Mouse (Mus musculus): ENCODE data around the gene Igf2r. TPM values are rescaled to one million over a fixed set of nuclear protein-coding genes. Genes with fewer than 3 reads are reported as not detected.
A peak's percentile ranks its signal among the peaks of the same experiment; 100 is the strongest.

Igf2r gene
- total RNA-seq, 2 experiments from 2014 or later, result 55.8 to 67.8 TPM

DNA sequence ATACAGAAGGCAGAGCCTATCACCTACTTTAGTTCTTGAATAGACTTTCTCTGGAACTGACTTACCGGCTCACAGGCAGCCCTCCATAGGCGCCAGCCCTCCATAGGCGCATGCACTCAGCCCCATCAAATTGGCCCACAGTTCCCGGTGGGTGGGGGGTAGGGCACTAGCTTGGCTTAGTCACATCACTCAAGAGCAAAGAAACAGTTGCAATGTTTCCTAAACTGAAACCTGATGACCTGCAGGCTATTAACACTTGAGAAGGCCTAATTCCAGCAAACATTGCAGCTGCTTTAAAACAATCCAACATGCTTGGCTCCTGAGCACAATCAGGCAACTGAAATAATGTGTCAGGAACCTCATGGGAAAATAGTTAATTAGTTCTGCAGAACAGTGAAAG lies 18.2 kb downstream of the Igf2r start:
- DNase-seq (ENCODE audit: low spot score in 2 of 2), result no peak

DNA sequence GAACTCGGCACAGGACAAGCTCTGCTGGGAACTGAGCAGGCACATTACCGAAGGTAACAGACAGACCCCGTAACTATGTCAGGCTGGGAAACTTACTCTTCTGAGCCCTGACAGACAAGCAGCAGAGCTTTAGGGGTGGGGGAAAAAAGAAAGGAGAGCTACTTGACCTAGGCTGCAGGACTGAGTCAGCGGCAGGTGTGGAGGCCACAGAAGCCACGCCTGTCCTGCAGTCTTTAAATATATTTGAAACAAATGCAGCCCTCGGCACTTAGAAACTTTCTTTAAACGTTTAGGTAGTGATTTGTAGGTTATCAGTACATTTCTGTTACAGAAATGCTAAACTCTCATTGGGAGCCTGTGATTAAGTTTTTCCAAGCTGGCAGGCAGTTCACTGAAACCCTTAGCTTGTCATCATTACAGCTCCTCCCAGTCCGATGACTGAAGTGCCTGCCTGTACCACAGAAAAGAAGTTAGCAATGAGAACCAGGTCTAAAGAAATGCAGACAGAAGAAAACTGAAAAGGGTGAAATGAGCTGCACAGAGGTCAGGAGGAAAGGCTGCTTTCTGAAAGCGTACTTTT lies 18.8 kb downstream of the Igf2r start:
- DNase-seq (ENCODE audit: low spot score in 2 of 2), result no peak

DNA sequence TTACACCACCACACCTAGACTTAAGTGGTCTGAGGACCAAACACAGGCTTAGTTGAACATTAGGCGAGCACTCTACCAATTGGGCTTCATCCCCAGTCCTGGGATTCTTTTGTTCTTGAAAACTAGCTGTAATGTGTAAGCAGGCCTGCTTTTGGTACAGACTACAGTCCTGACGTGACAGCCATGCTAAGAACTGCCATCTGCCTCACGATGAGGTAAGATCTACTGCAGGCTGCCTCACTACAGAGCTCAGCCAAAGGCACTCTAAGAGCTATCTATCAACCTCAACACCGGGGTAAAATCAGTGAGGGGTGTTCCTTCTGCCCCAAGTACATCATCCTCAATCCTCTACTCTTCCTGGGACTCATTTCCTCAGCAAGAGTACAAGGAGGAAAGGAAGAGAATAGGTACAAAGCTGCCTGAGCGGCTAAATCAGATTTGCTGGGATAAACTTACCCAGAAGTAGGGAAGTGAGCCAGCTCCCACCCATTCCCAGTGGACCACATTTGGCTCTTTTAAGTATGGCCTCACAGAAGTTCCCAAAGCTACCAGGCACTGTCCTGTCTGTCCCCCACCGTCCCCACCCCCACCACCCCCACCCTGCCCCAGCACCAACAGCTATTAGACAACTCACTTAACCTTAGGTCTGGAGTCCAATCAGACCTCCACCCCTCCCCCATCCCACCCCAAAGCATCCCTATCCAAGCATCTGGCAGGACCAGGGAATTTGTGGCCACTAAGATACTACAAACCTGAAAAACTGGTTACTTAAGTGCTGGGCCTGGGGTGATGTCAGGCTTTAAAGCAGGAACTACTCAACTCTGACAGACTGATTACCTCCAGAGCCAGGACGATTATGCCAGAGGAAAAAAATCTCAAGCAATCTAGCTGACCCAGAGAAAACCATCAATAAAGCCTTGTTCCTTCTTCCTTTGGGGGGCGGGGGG lies 19.8 kb downstream of the Igf2r start:
- no peak for DNase-seq (ENCODE audit: low spot score in 2 of 2)

DNA sequence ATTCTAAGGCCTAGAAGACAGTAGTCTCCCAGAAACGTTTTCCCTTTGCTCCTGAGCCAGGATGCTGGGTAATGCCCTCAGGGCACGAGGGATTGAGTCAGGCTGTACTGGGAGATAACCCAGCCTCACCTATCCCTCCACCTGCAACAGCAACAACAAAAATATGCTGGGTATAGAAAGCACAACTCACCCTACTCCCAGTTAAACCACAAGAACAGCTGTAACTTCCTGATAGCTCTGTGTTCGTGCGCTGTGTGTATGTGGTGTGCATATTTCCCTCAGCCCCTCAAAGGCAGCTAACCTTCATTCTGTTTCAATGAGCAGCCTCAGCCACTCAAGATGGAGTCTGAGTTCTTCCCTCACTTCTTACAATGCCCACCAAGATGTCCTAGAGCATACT lies 23.7 kb downstream of the Igf2r start:
- no peak for DNase-seq (ENCODE audit: low spot score in 2 of 2)

DNA sequence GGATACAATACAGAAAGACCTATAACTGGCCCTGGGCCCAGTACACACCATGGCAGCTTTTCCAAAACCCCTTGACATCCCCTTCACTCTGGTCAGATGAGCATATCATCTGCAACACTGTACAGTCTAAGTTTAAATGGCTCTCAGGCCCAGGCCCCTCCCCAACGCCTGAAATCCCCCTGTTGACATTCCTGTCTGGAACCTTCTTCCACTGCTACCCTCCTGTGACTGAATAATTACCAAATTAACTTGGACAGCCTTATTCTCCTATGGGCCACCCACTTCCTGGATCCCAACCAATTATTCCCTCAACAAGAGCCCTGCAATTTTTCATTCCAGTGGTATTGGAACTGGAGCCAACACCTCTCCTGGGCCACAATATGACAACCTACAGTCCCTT lies 25.4 kb downstream of the Igf2r start:
- DNase-seq (ENCODE audit: low spot score in 2 of 2), result no peak

DNA sequence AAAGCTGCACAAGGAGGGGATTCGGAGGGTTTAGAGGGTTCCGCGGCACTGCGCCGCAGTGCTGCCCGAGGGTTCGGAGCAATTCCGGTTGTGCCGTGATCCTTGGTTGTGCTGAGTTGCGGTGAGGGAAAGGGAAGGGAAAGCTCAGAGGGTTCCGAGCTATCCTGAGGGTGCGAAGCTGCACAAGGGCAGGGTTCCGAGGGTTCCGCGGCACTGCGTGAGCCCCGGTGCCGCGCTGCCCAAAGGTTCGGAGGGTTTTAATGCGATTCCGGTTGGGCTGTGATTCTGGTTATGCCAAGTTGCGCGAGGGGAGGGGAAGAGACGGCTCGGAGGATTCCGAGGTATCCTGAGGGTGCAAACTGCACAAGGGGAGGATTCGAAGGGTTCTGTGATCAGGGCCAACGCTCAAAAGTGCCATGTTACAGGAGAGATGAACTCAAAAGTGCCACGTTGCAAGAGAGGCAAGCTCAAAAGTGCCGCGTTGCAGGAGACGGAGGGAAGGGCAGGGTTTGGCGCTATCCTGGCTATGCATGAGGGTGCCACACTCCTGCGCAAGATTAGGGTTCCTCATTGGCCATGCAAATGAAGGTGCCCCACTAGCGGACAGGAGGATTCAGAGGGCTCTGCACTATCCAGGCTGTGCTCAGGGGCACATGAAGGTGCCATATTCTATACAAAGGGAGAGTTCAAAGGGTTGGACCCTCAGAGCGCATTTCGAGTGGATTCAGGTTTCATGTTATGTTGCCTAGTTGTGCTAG lies 27.1 kb downstream of the Igf2r start:
- no peak for DNase-seq (ENCODE audit: low spot score in 2 of 2)

DNA sequence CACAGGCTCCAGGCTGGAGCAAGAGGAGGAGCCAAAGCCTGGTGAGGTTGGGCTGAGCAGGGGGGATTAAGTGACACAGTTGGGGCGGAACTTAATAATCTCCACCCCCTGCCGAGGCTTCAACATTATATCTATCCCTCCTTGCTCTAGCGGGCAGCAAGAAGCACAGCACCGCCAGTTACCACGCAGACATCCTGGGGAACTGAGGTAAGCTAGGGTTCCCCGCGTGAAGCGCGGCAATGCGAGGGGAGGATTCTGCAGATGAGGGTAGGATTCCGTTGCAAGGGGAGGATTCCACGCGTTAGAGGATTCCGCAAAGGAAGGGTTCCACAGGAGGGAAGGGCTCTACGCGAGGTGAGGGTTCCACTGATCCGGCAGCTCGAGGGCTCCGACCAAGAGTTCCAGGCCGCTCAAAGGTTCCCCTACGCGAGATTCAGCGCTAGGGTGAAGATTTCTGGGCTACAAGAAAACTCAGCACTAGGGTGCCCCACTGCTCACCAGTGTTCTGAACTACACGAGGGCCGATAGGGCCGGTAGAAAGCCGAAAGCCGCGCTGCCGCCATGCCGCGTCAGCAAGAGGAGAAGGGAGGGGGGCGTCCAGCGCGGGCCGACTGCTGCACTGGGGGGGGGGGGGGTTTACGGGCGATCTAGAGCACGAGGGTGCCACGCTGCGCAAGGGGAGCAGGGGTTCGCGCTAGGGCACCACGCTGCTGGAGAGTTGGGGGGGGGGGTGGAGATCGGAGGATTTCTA lies 28.1 kb downstream of the Igf2r start:
- peak; percentile 66 to 67 for DNase-seq (ENCODE audit: low spot score in 2 of 2)

DNA sequence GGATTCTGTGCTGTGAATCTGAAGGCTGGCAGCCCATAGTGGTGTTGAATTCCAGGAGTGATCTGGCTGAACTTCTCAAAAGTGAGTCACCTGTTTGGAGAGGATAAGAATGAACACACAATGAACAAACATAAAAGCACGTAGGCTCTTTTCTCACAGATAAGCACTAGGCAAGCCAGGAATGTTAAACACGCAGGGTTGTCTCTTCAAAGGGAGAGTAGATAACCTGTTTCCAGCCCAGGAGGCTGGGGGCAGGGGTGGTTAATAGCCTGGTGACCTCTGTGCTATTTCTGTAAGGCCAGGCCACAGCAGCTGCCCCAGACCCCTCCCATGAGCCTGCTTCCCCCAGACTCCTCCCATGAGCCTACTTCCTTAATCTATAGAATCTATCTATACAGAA lies 29.1 kb downstream of the Igf2r start:
- no peak for DNase-seq (ENCODE audit: low spot score in 2 of 2)

DNA sequence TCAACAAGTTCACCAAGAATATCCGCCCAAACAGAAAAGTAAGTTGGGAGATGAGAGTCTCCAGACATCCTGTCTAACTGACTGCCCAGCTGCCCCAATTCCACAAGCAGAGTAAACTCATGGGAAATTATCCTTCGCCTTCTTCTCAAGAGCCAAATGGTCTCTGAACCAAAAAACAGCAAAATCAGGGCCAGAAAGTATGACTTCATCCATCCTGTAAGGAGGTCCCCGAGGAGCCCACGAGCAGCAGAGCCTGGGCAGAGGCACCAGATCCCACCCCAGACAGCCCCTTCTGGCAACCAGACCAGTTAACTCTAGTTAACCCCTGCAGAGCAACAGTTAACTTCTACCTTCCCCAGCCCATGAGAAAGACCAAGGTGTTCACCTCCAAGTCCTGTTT lies 29.9 kb downstream of the Igf2r start:
- DNase-seq (ENCODE audit: low spot score in 2 of 2), result no peak

DNA sequence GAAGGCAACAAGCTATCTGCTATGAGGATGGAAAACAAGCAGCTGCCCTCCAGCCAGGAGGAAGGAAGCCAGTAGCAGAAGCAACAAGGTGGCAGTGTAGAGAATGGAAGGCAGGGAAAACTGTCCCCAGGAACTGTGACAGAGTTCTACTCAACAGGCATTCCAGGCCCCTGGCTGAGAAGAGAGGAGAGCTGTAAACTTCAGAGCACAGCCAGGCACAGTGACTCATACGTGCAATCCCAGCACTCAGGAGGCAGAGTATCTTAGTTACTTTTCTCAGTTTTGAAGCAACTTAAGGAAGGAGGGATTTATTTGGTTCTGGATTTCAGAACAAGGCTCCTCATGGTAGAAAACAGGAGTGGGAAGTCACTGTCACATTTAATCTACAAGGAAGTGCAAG lies 31.5 kb downstream of the Igf2r start:
- no peak for DNase-seq (ENCODE audit: low spot score in 2 of 2)

DNA sequence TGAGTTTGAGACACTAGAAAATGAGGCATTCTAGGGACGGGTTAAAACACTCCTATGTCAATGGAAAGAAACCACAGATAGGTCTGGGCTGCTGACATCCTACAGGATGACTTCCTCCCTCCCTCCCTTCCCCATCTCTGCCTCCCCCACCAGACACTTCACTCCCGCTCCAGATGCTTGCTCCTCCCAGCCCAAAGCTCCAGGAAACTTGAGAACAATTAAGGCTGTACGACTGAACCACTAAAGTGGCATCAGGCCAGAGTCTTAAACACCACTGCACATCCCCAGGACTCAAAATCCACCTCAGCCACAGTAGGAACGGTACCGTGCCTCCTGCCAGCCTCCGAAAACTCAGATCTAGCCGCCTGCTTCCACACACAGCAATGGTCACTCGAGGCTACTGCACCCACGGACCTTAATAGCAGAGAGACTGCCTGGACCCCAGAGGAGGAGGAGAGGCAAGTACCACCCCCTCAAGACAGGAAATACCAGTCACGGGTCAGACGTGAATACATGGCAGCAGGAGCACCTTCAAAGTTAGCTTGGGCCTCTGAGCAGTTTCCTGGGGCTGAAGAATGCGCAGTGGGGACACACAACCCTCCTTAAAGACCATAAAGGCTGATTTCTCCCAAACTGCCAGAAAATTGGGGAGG lies 35.1 kb downstream of the Igf2r start:
- no peak for DNase-seq (ENCODE audit: low spot score in 2 of 2)

DNA sequence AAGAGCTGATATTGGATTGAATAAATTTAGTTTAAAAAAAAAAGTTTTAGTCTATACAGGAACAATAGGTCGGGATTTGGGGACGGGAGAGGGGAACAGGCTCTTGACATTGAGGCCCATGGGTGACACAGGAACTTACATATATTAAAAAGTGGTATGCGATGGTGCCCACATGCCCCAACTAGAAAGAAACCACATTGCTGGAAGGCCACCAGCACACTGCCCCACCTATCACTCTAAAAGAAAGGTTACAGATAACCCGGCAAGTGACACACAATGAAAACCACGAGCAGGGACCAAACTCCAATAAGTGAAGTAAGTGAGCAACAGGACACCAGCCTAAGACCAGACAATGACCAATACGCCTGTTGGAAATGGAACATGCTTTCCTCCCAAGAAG lies 36.3 kb downstream of the Igf2r start:
- DNase-seq (ENCODE audit: low spot score in 2 of 2), result no peak

DNA sequence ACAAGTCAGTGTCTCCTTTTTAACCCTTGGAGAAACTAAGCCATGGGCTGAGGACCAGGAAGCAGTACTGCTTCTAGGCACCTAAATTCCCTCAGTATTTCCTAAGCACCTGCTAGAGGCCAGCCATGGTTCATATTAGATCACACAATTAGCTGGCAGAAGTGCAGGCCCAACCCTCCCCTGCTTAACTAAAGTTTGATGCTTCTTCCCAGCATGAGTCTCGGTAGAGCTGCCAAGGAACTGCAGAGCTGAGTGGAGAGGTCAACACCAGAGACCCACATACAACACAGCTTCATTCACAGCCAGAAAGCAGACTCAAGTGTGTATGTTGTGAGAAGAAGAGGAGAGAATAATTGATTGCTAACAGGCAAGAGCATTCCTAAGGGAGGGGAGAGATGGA lies 40.9 kb downstream of the Igf2r start:
- DNase-seq (ENCODE audit: low spot score in 2 of 2), result no peak

DNA sequence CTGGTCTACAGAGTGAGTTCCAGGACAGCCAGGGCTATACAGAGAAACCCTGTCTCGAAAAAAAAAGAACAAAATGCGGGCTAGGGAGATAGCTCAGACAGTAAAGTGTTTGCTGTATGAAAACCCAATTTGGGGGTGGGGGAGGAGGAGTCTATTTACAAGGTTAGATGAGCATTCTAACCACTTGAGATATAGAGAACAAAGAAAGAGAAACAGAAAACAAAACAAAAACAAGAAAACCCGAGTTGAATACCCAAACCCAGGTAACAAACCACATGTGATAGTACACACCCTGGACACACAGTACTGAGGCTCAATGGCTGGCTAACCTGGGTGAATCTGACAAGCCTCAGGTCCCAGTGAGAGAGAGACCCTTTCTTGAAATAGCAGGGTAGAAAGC lies 41.7 kb downstream of the Igf2r start:
- DNase-seq (ENCODE audit: low spot score in 2 of 2), result no peak

DNA sequence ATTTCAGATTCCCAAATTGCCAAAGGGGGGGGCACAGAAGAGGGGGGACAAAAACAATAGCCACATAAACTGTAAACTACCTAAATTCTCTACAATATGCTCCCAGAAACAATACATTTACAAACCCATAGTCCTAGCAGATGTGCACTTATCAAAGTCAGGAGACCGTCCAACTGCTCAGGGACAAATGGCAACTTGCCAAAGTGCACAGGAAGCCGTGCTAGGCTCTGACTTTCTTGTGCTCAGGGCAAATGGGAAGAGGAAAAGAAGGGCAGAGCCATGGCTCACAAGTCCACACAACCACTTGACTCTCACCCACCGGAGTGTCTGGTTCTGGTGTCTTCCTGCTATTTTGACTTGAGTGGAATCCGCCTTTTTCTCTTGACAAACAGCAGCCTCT lies 43.6 kb downstream of the Igf2r start:
- peak; percentile 43 to 51 for DNase-seq (ENCODE audit: low spot score in 2 of 2)

DNA sequence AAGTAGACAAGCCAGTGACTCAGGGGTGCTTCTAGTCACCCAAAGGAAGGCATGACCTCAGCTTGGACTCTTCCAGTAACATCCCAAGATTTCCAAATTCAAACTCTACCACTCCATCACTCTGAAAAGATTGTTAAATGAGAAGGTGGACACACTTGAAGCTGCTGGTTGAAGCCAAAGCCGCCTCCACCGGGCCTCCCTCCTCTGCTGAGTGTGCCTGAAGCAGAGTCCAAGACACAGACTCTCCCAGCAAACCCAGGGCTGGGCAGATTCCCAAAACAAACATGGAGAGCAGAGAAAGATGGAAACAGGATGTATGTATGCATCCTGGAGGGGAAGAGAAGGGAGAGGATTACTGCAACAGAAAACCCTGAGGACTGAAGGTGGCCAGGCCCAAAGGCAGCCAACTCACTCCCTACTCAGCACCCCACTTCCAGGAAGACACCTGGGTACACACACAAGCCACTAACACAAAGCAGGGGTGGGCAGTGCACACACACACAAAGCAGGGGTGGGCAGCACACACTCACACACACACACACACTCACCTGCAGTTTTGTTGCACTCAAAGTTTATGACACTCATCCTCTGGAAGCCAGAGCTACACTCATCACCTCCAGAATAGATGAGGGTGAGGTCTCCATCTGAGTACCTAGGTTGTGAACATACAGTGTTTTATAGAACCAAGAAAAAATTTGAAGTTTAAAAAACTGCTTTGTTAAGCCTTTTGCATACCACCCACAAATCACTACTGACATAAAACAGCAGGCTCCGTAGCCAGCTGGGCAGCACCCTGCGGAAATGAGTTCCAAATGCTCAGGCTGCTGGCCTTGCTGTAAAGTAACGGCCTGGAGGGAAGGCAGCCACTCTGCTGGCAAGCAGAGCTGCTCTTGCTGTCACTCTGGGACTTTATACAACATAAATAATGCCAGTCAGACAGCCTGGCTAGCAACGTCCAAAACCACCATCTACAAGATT lies 44.4 kb downstream of the Igf2r start:
- peak in 1 of 2 experiments; percentile 24 for DNase-seq (ENCODE audit: low spot score in 2 of 2)

DNA sequence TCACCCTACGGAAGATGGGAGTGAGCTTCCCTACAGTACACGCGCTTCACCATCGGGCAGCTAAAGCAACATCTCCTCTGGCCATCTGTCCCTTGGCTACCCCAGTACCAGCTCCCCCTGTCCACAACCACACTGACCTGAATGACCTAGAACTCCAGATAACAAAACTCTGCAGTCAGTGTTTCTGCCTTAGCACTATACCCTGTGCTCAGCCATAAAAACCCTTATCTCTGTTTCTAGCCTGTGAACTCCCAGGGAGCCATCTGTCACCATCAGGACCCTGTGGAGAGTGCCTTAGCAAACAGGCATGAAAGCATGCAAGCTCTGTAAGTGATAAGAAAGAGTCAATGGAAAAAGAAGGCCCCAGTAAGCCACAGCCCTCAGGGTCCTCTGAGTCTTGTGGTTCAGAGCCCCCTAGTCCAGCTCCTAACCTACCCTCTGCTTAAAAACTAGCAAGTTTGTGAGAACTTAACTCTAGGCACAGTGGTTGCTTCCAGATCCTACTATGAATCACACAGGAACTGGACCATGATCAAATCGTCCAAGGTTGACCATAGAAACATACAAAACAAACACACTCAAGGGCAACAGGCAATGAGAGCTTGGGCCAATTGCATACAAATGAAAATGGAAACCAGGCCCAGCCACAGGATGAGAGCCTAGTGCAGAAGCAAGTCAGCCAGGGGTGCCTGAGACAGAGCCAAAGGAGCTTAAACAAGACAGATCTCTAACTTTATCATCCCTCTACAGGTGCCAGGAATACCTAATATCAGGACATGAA lies 45.3 kb downstream of the Igf2r start:
- DNase-seq (ENCODE audit: low spot score in 2 of 2), result peak in 1 of 2 experiments; percentile 38

DNA sequence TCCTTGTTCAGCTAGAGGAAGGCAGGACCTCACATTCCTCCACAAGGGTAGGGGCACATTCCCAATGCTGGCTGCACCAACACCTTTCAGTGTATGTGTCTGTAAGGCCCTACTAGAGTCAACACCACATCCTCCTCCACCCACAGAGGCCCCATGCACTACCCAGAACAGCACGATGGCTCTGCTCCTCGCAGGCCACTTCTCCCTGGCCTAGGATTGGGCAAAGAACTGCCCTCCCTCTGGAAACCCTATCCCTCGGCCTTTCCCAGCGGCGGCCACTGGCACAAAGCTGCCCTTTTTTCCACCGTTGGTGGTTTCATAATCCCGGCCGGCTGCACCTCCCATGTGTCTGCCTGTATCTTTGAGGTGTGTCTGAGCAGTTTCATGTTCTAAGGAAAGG lies 46.8 kb downstream of the Igf2r start:
- no peak for DNase-seq (ENCODE audit: low spot score in 2 of 2)

All from adrenal gland, adult 18-20 months (tissue).